Mouse (Mus musculus) cortical plate, adult 2 months (tissue): ENCODE results near the gene Yipf6. TPM values are rescaled to one million over a fixed set of nuclear protein-coding genes. Genes with fewer than 3 reads are reported as not detected.
"Not testable (repeated sequence)": the region's sequence is repeated elsewhere in the genome, so short reads cannot be mapped to it uniquely, and the experiment has no call there.

Source experiments
- H3K27ac ChIP-seq: fragments of 200-500 bp; 2 replicates; pipeline ENCODE4 v1.5.1; 2012; ENCODE audit warnings: low read length, control low read depth, inconsistent platforms; ENCODE audit not compliant: insufficient read depth
- H3K4me1 ChIP-seq: fragments of 200-500 bp; 2 replicates; pipeline ENCODE4 v1.6.1; 2011; ENCODE audit warnings: low read length; ENCODE audit not compliant: control insufficient read depth, insufficient read depth
- H3K4me3 ChIP-seq: fragments of 200-500 bp; 2 replicates; pipeline ENCODE4 v1.5.1; 2011; ENCODE audit warnings: mild to moderate bottlenecking, low read length, control low read depth; ENCODE audit not compliant: insufficient read depth
- CTCF ChIP-seq: fragments of 200-500 bp; IDR thresholded peaks from 2 replicates; pipeline ENCODE4 v1.5.1; 2011; ENCODE audit warnings: mild to moderate bottlenecking, control low read depth, low read length; ENCODE audit not compliant: insufficient read depth; ENCODE audit errors: extremely low read depth
- POLR2A ChIP-seq: fragments of 200-500 bp; IDR thresholded peaks from 2 replicates; pipeline ENCODE4 v1.6.1; 2011; ENCODE audit warnings: mild to moderate bottlenecking, low read length, control low read depth; ENCODE audit not compliant: insufficient read depth; ENCODE audit errors: extremely low read depth
- polyA plus RNA-seq: library from polyadenylated mRNA; depleted of rRNA; stranded (reverse); fragments of >200 nt; gene quantifications from 2 replicates; pipeline ENCODE4 v1.2.3, GENCODE M21; 2012; rRNA removed

The Yipf6 gene
- polyA plus RNA-seq, 1 experiment = 19.8 TPM

- TF ChIP-seq CTCF (peak; percentile 37; the same call in 1 of the 2 replicates), POLR2A (no peak)
Measured at GRCm38 (mm10) chrX:98953941-98954340, 17.8 kb downstream of the Yipf6 start.

GRCm38 (mm10) chrX:98958287-98958686 lies 22.2 kb downstream of the Yipf6 start:
- TF ChIP-seq POLR2A = no peak
- no peak for TF ChIP-seq CTCF
- H3K4me1 ChIP-seq = no peaks in the 10 kb centered on the region; the same call in 1 of the 2 replicates
- no peak overlapping the region for H3K4me3 ChIP-seq
- H3K27ac ChIP-seq = no peak overlapping the region

More at GRCm38 (mm10) chrX:98953941-98954340, 17.8 kb downstream of the Yipf6 start:
- Histone ChIP-seq H3K27ac (no peak overlapping the region), H3K4me3 (no peak overlapping the region), H3K4me1 (no peaks in the 10 kb centered on the region)

GRCm38 (mm10) chrX:98959050-98959449 lies 22.9 kb downstream of the Yipf6 start:
- TF ChIP-seq CTCF = no peak
- no peak for TF ChIP-seq POLR2A
- Histone ChIP-seq H3K27ac (no peak overlapping the region), H3K4me1 (no peaks in the 10 kb centered on the region; the same call in 1 of the 2 replicates), H3K4me3 (no peak overlapping the region)

DNA sequence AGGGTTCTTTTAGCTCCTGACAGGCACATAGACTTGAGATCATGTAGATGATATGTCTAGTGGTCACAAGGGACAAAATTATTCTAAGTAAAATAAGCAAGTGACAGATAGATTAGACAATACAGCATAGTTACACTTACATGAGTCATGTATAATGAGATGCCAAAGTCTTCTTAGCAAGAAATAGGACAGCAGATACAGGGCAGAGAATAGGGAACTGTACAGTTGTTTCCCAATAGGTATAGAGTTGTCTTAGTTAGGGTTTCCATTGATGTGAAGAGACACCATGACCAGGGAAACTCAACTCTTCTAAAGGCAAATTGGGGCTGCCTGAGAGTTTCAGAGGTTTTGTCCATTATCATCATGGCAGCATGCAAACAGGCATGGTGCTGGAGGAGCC lies 27.6 kb downstream of the Yipf6 start:
- Histone ChIP-seq H3K27ac (no peak overlapping the region), H3K4me1 (no peaks in the 10 kb centered on the region; the same call in 1 of the 2 replicates), H3K4me3 (no peak overlapping the region)
- TF ChIP-seq CTCF = no peak
- TF ChIP-seq POLR2A = no peak

- no peak overlapping the region for H3K4me3 ChIP-seq
- no peaks in the 10 kb centered on the region; the same call in 1 of the 2 replicates for H3K4me1 ChIP-seq
- H3K27ac ChIP-seq = no peak overlapping the region
- no peak for TF ChIP-seq POLR2A
- no peak for TF ChIP-seq CTCF
Measured at GRCm38 (mm10) chrX:98964513-98964912, 28.4 kb downstream of the Yipf6 start.

DNA sequence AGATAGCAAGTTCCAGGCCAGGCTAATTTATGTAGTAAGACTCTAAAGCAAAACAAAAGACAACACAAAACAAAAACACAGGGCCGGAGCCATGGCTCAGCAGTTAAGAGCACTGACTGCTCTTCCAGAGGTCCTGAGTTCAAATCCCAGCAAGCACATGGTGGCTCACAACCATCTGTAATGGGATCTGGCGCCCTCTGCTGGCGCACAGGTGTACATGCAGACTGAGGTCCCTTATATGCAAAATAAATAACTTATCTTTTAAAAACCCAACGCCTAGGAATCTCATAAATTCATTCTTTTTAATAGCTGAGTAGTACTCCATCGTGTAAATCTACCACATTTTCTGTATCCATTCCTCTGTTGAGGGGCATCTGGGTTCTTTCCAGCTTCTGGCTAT lies 50.5 kb downstream of the Yipf6 start:
- not testable (repeated sequence) for H3K4me3 ChIP-seq, H3K4me1 ChIP-seq, H3K27ac ChIP-seq

- no peak overlapping the region for H3K4me3 ChIP-seq
- H3K27ac ChIP-seq = no peak overlapping the region
- TF ChIP-seq POLR2A (no peak), CTCF (peak; percentile 71)
- H3K4me1 ChIP-seq = no peaks in the 10 kb centered on the region
Measured at GRCm38 (mm10) chrX:98989574-98989973, 53.5 kb downstream of the Yipf6 start.

Other genes with a start within 250 kb of the Yipf6 start
- 28.3 and 31.4 TPM in 2 replicates for gene Ophn1, start 45.3 kb upstream of the Yipf6 start, polyA plus RNA-seq
- 31.9 and 36.8 TPM in 2 replicates for gene Stard8, start 66.9 kb downstream of the Yipf6 start, polyA plus RNA-seq
- 8.2 and 8.3 TPM in 2 replicates for gene Efnb1, start 199.8 kb downstream of the Yipf6 start, polyA plus RNA-seq